Mouse (Mus musculus) adrenal gland, postnatal 4 days (tissue): ENCODE results near the gene Lrrc25. TPM values are rescaled to one million over a fixed set of nuclear protein-coding genes. Genes with fewer than 3 reads are reported as not detected.

ENCODE experiments used
- DNase-seq, 2 experiments: peaks; one replicate each; pipeline ENCODE4 v3.0.0; 2021 to 2022; ENCODE audit warnings: low spot score in 2 of 2, mixed read lengths in 2 of 2
- total RNA-seq, 2 experiments: library from RNA; stranded (reverse); gene quantifications; 2 replicates each; pipeline ENCODE4 v1.2.3; 2021

Gene Lrrc25
- total RNA-seq, 2 experiments from 2014 or later = 2.9 to 3.8 TPM

DNA sequence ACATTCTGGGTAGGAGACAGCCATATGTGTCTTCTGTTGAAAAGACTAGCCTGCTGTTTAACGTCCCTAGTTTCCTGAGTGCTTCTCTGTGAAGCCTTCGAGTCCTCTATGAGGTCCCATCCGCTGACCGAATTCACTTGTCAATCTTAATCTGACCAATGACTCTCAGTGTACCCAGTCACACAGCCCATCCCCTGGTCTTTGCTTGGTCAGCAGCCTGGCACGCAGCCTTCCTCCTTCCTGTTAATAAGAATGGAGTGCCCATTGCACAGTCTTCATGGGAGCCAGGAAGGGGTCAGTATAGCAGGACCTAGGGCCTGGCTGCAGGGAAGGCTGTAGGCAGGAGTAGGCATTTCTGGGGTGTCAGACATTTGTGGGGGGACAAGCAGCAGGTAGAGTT, 1.5 kb upstream of the Lrrc25 start:
- DNase-seq = no peak

DNA sequence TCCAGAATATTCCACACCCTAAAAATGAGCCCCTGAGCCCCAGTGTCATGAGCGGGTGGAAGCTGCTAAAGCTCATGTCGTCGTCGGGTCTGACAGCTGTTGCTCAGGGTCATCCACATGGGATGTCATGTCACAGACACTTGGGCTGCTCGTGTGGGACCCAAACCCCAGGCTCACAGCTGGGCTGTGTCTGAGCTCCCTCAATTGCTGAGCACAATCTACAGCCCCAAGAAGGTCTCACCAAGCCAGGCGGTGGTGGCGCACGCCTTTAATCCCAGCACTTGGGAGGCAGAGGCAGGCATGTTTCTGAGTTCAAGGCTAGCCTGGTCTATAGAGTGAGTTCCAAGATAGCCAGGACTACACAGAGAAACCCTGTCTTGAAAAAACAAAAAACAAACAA, 674 bp upstream of the Lrrc25 start:
- DNase-seq = no peak

DNA sequence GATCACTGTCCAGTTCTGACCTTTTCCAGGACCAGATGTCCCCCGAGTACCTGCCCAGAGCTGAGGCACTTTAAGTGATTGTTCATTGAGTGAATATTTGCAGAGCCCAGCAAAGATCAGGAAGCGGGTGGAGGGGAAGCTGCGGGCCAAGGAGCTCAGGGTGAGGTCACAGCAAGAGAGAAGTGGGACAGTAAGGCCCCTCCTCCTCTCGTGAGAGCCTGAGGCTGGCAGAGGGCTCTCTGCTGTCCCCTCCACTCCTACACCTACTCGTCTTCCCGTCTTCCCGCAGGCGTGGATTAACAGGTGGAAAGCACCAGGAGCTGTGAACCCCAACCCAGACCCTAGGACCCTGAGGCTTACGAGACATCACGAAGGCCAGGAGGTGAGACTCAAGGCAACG, 690 bp downstream of the Lrrc25 start:
- no peak for DNase-seq

DNA sequence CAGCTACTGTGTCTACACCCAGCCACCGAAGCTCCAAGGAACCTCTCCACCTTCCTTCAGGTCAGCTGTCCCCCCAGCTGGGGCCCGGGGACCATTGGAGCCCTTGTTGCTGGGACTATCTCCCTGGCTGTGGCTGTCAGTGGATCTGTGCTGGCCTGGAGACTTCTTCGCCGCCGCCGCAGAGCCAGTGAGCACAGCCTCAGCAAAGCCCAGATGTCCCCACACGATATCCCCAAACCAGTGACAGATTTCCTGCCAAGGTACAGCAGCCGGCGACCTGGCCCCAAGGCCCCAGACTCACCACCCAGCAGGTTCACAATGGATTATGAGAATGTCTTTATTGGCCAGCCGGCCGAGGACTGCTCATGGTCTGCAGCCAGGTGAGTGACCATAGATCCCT, 2.0 kb downstream of the Lrrc25 start:
- no peak for DNase-seq

DNA sequence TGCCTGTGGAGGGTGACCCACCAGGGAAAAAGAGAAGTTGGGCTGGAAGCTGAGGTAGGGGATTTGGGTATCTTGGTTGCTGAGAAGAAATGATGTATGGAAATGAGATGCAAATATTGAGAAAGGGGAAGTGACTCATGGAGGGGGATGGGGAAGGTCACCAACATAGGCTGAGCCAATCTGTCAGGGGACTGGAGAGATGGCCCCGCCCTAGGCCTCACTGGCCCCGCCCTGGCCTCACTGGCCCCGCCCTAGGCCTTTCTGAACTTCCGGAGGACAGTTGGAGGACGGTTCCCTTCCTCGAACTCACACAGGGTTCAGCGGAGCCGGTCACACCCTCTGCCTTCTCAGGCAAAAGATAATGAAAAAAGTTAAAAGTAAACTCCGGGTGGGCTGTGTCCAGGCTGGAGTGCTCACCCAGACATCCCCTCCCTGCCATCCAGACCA, 3.0 kb downstream of the Lrrc25 start:
- DNase-seq = no peak

DNA sequence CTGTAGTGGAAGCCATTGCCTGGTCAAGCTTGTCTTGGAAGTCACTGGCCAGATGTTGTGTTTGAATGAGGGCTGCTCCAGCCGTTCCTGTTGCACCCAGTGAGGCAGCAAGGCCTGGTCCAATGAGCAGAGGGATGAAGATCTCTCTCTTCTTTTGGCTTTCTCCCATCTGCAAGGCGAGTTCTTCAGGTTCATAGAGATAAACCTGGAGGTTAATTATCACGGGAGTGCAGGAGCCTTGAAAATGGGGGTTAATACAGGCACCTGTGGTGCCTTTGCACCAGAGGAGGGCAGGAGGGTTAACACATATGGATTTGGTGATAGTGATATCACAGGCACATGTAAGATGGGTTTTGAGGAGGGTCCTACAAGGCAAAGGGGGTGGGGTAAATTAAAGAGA, 6.3 kb downstream of the Lrrc25 start:
- no peak for DNase-seq

DNA sequence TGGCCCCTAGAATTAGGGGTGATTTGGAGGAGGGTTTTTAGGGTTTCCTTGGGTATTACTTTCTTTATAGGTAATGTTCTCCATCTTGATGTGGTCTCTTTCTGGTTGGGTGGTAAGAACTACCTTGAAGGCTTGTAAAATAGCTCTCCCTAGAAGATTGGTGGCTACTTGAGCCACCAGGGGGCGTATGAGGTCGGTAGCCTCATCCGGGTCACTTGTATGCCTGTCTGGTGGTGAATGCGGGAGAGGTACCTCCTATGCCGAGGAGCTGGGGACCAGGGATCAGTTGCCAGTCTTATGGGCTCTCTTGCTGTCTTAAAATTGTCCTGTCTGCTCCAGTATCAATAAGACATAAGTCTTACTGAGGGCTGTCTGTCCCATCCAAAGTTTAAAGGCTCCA, 9.1 kb downstream of the Lrrc25 start:
- DNase-seq = no peak

DNA sequence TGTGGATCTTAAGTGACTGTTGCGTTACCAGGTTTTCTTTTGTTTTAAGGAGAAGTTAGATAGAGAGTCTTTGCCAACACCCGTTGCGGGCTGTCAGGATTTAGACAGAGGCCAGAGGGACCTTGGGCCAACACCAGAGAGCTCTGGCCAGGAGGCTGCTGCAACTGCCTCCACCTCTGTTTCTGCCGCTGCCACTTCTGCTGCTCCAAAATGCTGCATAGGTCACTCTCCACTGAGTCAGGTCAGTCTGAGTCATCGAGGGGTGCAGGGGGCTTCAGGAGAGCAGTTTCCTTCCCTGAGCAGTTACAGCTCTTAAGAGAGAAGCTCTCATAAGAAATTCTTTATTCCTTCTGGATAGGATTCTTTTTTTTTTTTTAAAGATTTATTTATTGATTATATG, 11.1 kb downstream of the Lrrc25 start:
- DNase-seq = no peak

DNA sequence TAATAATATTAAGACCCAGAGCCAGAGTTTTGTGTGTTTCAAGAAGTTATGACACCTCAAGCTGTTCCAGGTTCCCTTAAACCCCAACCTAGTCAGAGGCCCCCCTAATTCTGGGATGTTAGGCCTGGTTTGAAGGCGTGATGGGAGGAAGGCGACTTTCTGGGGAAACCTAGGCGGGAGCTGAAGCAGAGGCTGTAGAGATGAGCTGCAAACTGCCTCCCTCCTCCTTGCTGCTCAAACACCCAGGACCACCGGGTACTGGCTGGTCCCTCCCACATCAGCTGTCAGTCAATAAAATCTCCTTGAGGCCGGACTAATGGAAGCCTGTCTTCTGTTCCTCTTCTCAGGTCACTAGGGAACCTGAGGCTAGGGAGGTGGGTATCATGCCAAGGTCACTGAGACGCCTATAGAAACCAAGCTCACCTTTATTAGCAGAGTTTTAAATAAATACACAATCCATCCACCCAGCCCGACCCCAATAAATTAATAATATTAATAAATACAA, 13.1 kb downstream of the Lrrc25 start:
- DNase-seq = no peak

DNA sequence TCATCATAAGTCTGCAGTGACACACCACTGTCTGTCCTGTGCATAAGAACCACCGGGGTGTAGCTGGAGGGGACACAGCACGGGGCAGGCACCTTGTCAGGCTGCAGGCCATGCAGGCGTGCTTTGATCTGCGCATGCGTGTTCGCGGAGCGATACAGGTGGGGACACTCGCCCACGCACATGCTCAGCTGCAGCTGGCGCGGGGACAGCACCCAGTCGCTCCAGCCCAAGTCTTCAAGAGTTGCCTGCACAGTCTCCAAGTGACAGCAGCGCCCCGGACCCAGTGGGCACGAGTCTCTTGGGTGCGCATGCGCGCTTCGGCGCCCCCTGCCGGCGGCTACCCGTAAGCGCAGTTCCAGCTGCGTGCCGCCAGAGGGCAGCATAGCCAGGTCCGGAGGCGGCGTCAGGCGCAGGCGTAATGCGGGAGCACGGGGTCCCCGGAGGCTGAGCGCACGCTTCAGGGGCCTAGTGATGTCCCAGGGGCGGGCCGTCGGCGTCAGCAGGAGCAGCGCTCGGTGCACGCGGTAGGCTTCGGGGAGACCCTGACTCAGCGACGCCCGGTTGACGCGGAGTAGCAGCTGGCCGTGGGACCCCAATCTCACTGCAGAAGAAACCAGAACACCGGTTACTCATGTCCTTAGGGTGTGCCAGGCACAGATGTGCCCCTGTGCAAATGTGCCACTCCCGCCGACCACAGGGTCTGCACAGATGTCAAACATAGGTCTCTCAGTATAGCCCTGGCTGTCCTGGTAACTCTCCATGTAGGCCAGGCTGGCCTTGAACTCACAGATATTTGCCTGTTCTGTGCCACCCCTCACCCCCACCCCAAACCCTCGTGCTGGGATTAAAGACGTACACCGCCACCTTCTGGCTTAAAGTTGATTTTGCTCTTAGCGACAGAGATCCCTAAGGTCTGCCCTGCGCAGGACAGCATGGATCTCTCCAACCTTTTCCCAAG, 13.9 kb downstream of the Lrrc25 start:
- DNase-seq = peak; percentile 76 to 82

DNA sequence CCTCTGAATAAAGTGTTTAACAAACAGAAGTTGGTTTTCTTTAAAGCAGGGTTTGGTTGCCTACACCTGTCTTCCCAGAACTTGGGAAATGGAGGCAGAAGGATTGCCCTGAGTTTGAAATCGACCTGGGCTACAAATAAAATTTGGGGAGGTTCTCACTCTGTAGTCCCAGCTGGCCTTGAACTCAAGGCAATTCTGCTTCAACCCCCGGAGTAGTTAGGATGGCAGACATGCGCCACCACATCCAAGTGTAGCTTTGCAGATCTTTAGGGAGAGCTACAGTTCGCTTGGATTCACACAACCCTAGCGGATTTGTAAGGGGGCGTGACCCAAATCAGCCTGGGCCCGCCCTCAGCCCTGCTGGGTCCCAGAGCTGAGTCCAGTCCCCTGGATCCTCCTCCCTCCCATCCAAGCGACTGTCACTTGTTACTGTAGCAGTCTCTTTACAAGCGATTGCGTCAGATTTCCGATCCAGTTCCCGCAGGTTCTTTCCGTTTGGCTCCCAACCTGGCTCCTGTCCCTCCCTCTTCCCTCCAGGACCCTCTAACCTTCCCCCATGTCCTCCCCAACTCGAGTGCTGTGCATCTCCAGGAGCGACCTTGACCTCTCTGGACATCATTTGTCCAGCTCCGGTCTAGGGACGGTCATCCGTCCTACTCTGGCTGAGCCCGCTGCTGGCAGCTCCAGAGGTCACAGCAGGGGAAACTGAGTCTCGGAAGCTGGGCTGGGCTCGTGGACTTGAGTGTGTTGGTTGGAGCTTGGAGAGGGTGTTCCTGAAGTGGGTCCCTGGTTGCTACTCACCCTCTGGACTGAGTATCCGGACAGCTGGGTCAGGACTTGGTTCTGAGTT, 14.8 kb downstream of the Lrrc25 start:
- no peak for DNase-seq

DNA sequence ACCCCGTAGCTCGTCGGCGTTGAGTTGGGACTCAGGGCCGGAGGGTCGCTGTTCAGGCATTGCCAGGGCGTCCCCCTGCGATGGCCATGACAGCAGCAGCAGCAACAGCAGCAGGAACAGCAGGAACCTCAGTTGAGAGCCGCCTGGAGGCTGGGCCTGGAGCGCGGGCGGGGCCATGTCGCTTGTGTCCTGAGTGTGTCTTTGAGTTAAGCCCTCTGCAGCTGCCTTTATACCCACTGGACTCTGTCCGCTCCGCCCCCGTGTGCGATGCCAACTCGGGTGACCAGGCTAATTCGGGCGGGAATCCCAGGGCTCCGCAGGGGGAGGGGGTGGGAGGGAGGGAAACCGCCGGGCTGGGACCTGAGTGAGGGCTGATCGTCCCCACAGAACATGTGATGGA, 15.5 kb downstream of the Lrrc25 start:
- no peak for DNase-seq

DNA sequence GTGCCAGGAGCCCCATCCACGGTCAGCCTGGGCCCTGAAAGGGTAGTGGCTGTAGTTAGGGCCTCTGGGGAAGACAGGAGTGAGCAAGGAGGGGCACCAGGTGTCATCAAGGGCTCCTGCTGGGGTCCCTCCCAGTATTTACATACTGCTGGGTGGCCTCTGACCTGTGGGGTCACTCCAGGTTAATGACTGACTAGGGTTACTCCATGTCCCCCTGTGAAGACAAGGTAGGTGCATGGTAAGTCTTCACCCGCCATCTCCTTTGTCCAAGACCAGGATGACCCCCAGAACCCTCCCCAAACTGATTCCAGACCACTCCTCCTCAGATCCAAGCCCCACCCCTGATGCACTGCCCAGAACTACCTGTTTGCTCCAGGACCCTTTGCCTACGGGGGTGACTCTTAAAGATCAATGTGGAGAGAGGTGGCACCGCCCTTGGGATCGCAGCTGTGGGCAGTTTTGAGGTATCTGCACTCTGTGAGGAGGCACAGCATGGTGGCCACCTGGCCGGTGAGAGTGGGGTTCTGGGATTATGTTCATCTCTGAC, 16.5 kb downstream of the Lrrc25 start, which contains the start of gene Gdf15:
Gene Gdf15 (minus strand): TSS at position 111 of the 547 bp plus-strand sequence.
- no peak for DNase-seq

DNA sequence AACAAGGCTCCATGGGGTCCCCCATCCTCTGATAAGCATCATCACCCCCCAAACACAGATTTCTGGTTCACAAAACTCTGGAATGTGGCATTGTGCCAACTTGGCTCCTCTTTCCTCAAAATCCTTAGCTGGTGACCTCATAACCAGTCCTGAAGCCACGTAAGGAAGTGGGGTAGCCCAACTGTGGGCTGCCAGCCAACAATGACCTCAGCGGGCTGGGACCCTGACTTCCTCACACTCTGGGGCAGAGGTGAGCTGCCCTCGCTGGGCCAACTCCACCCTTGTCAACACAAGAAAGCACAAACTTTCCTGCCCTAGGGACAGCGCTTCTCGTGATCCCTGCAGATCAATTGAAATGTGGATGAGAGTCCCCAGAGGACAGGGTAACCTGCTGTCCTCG, 18.1 kb downstream of the Lrrc25 start:
- no peak for DNase-seq

DNA sequence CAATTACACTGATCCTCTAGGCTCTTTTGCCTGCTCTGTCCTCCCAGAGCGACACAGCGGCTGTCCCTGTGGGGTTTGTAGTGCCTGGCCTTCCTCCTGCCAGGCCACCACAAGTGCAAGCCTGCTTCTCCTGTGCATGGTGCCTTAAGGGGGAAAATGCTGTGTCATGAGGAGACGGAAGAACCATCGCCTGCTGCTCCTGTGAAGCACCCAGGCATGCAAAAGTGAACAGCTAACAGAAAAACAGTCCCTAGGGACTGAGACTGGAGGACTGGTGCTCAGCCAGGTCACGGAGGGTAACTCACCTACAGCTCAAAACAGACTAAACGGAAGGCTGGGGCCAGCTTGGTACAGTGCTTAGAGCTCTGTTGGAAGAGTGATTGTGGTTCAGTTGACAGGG, 19.6 kb downstream of the Lrrc25 start:
- DNase-seq = no peak

DNA sequence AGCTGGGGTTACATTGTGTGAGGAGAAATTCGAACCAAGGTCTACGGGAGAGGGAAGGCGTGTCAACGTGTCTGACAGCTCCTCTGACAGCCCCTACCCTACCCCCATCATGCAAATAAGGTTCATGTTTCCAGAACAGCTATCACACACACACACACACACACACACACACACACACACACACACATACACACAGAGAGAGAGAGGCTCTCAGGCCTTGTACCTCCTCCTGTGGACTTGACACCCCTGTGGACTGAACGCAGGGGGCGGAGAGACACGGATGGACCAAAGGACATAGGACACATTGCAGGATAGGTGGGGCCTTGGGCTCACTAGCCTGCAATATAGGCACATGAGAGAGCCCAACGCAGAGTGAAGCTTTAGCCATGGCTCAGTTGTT, 20.9 kb downstream of the Lrrc25 start:
- DNase-seq = no peak

DNA sequence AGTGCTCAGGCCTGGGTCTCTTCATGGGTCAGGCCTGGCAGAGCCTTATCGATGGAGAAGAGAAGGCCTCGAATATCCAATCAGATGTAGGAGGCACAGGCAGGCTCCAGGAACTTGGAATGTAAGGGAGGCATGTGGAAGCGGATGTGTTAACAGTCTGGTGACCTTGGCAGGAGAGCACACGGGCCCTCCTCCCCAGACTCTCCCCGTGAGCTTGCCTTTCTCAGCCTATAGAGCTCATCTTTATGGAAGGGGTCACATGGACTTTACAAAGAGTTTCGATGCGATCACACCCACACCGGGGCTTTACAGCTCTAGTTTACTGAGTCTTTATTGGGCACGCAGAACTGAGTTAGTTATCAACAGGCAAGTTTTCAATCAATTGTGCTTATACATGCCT, 22.8 kb downstream of the Lrrc25 start:
- no peak for DNase-seq

DNA sequence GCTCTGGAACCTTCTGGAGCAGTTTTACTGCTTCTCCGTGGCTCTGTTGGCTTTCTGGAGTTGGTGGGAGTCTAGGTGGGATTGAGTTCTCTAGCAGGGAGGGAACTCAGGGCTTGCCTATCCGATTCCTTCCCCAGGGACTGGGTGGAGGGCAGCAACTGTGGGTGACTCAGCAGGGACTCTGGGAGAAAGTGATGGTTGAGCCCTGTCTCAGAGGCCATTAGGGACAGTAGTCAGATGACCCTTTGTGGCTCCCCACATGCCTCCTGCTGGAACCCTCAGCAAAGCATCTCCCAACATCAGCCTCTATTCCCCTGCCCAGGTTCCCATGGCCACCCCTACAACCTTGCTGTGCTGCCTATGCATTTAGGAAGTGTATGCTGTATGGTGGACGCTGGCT, 27.1 kb downstream of the Lrrc25 start:
- no peak for DNase-seq

DNA sequence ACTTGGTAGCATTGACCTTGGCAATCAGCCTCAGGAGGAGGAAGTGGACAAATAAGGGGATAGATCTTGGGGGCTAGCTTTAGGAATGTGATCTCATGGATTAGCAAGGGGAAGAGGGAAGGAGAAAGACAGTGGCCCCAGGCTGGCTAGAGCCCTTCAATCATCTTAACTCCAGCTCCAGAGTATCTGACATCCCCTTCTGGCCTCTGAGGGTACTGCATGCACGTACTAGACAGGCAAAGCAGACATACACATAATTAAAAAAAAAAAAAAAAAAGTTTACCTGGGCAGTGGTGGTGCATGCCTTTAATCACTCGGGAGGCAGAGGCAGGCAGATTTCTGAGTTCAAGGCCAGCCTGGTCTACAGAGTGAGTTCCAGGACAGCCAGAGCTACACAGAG, 28.1 kb downstream of the Lrrc25 start:
- DNase-seq = no peak

DNA sequence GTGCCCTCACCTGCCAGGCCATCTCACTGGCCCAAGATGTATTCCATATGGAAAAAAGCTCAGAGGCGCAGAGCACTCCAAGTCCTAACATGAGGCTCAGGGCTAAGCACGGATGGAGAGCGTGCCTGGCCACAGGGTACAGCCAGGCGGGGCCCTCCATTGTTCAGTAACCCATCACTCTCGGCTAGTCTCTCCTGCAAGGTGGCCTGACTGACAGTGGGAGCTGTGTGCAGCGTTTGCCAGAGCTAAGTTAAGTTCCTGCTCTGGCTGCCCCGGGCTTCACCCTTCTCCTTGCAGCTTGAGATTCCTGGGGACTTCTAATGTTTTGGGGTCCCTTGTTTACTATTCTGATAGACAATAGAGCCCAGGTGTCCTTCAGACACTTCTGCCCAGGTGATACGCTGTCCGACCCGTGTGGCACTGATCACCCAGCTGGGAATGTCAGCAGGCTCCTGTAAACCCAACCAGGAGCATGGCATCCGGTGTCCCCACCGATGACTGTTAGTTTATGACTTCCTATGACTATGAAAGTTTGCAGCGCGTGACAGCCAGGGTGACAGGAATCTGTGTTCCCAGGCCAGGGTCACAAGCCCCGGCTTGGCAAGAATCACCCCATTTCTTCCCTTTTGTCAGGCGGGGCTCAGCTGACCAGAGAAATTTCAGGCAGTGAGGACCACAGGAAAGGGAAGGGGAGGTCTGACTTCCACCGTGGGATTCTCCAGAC, 29.7 kb downstream of the Lrrc25 start:
- no peak for DNase-seq

DNA sequence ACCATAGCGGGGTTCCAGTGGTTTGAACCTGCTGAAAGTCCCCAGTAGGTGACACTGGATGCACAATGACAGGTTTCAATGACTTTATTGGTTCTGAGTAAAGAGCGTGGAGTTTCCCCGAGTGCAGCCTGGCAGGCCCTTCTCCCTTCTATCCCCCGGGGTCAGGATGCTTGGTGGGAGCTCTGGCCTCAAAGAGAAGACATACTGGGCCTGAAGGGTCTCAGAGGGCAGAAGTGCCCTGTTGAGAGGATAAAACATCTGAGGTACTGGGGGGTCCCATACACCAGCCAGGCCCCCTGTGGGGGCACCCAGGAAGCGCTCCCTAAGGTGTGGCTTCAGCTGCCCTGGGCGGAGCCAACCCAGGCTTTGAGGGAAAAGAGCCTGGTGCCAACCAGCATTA, 30.4 kb downstream of the Lrrc25 start:
- no peak for DNase-seq
